In genomic region chr17:65884691-65885397, GRCm38 (mm10) we compare ENCODE assay signal across 7 mouse cellular contexts. TPM values are rescaled to one million over a fixed set of nuclear protein-coding genes. Genes with fewer than 3 reads are reported as not detected.
DNase-seq lines count a peak whose midpoint lies in the region; ATAC-seq lines count a peak whose summit lies in the region.

No protein-coding gene starts in this region.

- H3K4me3 ChIP-seq in intestine, embryonic 15.5 days (replicated peaks): peak overlapping the region; percentile 86
- peak overlapping the region; percentile 98 for H3K4me3 ChIP-seq in midbrain, embryonic 10.5 days

- H3K27me3 ChIP-seq in intestine, embryonic 15.5 days (replicated peaks): no peaks in the 10 kb centered on the region
- H3K27me3 ChIP-seq in midbrain, embryonic 10.5 days (ENCODE audit: low read depth, poor library complexity, severe bottlenecking): no peaks in the 10 kb centered on the region

- H3K9ac ChIP-seq in intestine, embryonic 15.5 days: peak overlapping the region; percentile 83

- peaks cover 8% of the 10 kb centered on the region for H3K4me1 ChIP-seq in intestine, embryonic 15.5 days (replicated peaks)
- H3K4me1 ChIP-seq in midbrain, embryonic 10.5 days: peaks cover 33% of the 10 kb centered on the region

- H3K4me2 ChIP-seq in intestine, embryonic 15.5 days (replicated peaks): peak overlapping the region; percentile 91

- intact Hi-C loops in gastrocnemius, postnatal 36 days (cut with DNase I): loop anchor here (5.0 kb wide), 1 partner anchor 67 kb away; the partner anchor contains the start of gene Twsg1
- intact Hi-C loops in left cerebral cortex, postnatal 25 days (cut with DNase I): loop anchor here (1.0 kb wide), 1 partner anchor 65 kb away; no protein-coding TSS in a partner anchor

- DNase-seq in adrenal gland, adult 2 months: peak; percentile 100
- peak; percentile 98 for DNase-seq in embryo, embryonic 11.5 days (ENCODE audit: low read depth, low spot score)
- peak; percentile 96 to 99 for DNase-seq in gastrocnemius, postnatal 36 days
- peak; percentile 100 for DNase-seq in left cerebral cortex, postnatal 25 days (ENCODE audit: low spot score in 2 of 2)
- DNase-seq in midbrain, embryonic 10.5 days (ENCODE audit: low spot score): peak; percentile 99
- peak; percentile 97 for DNase-seq in right cerebral cortex, postnatal 4 days

- WGBS in intestine, embryonic 15.5 days: under 1% methylated on average over 57 of the region's 67 CpGs
- WGBS in midbrain, embryonic 10.5 days: under 1% methylated on average over 67 of the region's 67 CpGs

- no peaks in the 10 kb centered on the region for H3K36me3 ChIP-seq in intestine, embryonic 15.5 days
- no peaks in the 10 kb centered on the region for H3K36me3 ChIP-seq in midbrain, embryonic 10.5 days

- peak overlapping the region; percentile 96 for H3K27ac ChIP-seq in intestine, embryonic 15.5 days
- peak overlapping the region; percentile 91 for H3K27ac ChIP-seq in midbrain, embryonic 10.5 days (replicated peaks)

- peak; percentile 99 for ATAC-seq in intestine, embryonic 15.5 days

- no peaks in the 10 kb centered on the region for H3K9me3 ChIP-seq in intestine, embryonic 15.5 days
- H3K9me3 ChIP-seq in midbrain, embryonic 10.5 days (replicated peaks): no peaks in the 10 kb centered on the region

RNA-seq across cellular contexts. Expression of gene Ralbp1, which starts 0.8 kb away (rescaled TPM):
- 10 to 100 TPM; 52.2 to 52.8 TPM for total RNA-seq in adrenal gland, adult 2 months (2021)
- polyA plus RNA-seq in adrenal gland, adult 2 months (2012; rRNA removed): 23.7 and 28.4 TPM in 2 replicates
- 10 to 100 TPM; 18.6 to 20.6 TPM for total RNA-seq in gastrocnemius, postnatal 36 days (2021)
- polyA plus RNA-seq in intestine, embryonic 15.5 days (2015; fragmentation: Nextera tagmentation; extraction: Ambion mirVana): 64.3 and 74.9 TPM in 2 replicates
- 10 to 100 TPM; 53.1 to 57.8 TPM for total RNA-seq in left cerebral cortex, postnatal 25 days (2021)
- 49.3 and 51.6 TPM in 2 replicates for polyA plus RNA-seq in midbrain, embryonic 10.5 days (2016; fragmentation: Nextera tagmentation; extraction: Ambion mirVana)

Comparison
In these comparisons a context has a peak if more than half of its experiments do, and no peak if none do; other contexts are left out.
1. Peak in every context shown above with its lines: DNase-seq, ATAC-seq, H3K4me3 ChIP-seq and H3K27ac ChIP-seq.